9 mouse cellular contexts compared by ENCODE assay signal in genomic region chr7:28932421-28933041, GRCm38 (mm10). TPM values are rescaled to one million over a fixed set of nuclear protein-coding genes. Genes with fewer than 3 reads are reported as not detected.
DNase-seq lines count a peak whose midpoint lies in the region; ATAC-seq and TF ChIP-seq lines count a peak whose summit lies in the region.
"Had no signal": no experiment of that assay in that cellular context is flagged by ENCODE, and none has a peak within 500 bp of the region (broad histone marks: within the 10 kb centered on the region; RNA-seq: fewer than 3 reads in every experiment).

No protein-coding gene starts in this region.

- H3K4me1 ChIP-seq in CH12.LX (ENCODE audit: control insufficient read depth in 1 of 2, insufficient read depth in 2 of 2) = peaks cover 5 to 58% of the 10 kb centered on the region in 2 experiments
- peaks cover 84% of the 10 kb centered on the region for H3K4me1 ChIP-seq in heart, embryonic 13.5 days
- peaks cover 58% of the 10 kb centered on the region for H3K4me1 ChIP-seq in lung, embryonic 15.5 days
- H3K4me1 ChIP-seq in midbrain, embryonic 11.5 days (ENCODE audit: control insufficient read depth, insufficient read depth, low read length) = peaks cover 6% of the 10 kb centered on the region; the same call in 1 of the 2 replicates

- H3K36me3 ChIP-seq in CH12.LX (replicated peaks in 1 of 2; ENCODE audit: control insufficient read depth in 1 of 2, insufficient read depth in 1 of 2, low read length in 1 of 2) = peaks cover 0 to 67% of the 10 kb centered on the region in 2 experiments
- peaks cover 40% of the 10 kb centered on the region for H3K36me3 ChIP-seq in heart, embryonic 13.5 days
- no peaks in the 10 kb centered on the region for H3K36me3 ChIP-seq in lung, embryonic 15.5 days
- no peaks in the 10 kb centered on the region for H3K36me3 ChIP-seq in midbrain, embryonic 11.5 days (ENCODE audit: control insufficient read depth, insufficient read depth, low read length)

- TF ChIP-seq POLR2A in CH12.LX (IDR thresholded peaks at IDR 0.05; ENCODE audit: low read depth, low read length) = no peak

- no peak for TF ChIP-seq EP300 in CH12.LX (IDR thresholded peaks at IDR 0.05; ENCODE audit: low read length)

- in situ Hi-C loops in CH12.LX (cut with MboI; ENCODE audit: low pct_ligation_motif_present, low pct_unique_long_range_greater_than_20kb, low sequenced_read_pairs) = no loop called here

- H3K4me3 ChIP-seq in gastrocnemius, adult 2 months = no peak overlapping the region
- no peak overlapping the region for H3K4me3 ChIP-seq in CH12.LX (replicated peaks in 1 of 3; ENCODE audit: low read depth in 2 of 3, low read length in 2 of 3, poor library complexity in 1 of 3)
- H3K4me3 ChIP-seq in heart, embryonic 13.5 days = no peak overlapping the region
- H3K4me3 ChIP-seq in lung, embryonic 15.5 days = no peak overlapping the region
- no peak overlapping the region for H3K4me3 ChIP-seq in midbrain, embryonic 11.5 days (ENCODE audit: low read depth, low read length)

- WGBS in heart, embryonic 13.5 days = 61% methylated on average over 6 of the region's 6 CpGs
- WGBS in lung, embryonic 15.5 days = 57% methylated on average over 6 of the region's 6 CpGs
- WGBS in midbrain, embryonic 11.5 days = 85% methylated on average over 6 of the region's 6 CpGs

- intact Hi-C loops in gastrocnemius, adult 2 months (cut with DNase I) = no loop called here

- peak overlapping the region; percentile 49; the same call in 1 of the 2 replicates for H3K27ac ChIP-seq in gastrocnemius, adult 2 months
- no peak overlapping the region for H3K27ac ChIP-seq in CH12.LX (ENCODE audit: insufficient read depth, low read depth)
- H3K27ac ChIP-seq in heart, embryonic 13.5 days (replicated peaks) = peak overlapping the region; percentile 77
- H3K27ac ChIP-seq in lung, embryonic 15.5 days = peak overlapping the region; percentile 69
- H3K27ac ChIP-seq in midbrain, embryonic 11.5 days (ENCODE audit: low read depth, low read length) = no peak overlapping the region
- H3K27ac ChIP-seq: liver, embryonic 14.5 days had no signal

- H3K9me3 ChIP-seq in CH12.LX (replicated peaks; ENCODE audit: low read length) = no peaks in the 10 kb centered on the region
- H3K9me3 ChIP-seq in heart, embryonic 13.5 days = no peaks in the 10 kb centered on the region
- no peaks in the 10 kb centered on the region for H3K9me3 ChIP-seq in lung, embryonic 15.5 days
- no peaks in the 10 kb centered on the region for H3K9me3 ChIP-seq in midbrain, embryonic 11.5 days (ENCODE audit: control insufficient read depth, low read length)

- H3K9ac ChIP-seq in CH12.LX (ENCODE audit: insufficient read depth, low read depth) = no peak overlapping the region
- peak overlapping the region; percentile 30; the same call in 1 of the 2 replicates for H3K9ac ChIP-seq in heart, embryonic 13.5 days
- H3K9ac ChIP-seq in lung, embryonic 15.5 days = no peak overlapping the region
- no peak overlapping the region for H3K9ac ChIP-seq in midbrain, embryonic 11.5 days (ENCODE audit: low read length)
- H3K9ac ChIP-seq: liver, embryonic 14.5 days had no signal

- ATAC-seq in heart, embryonic 13.5 days (ENCODE audit: extremely low read depth, insufficient number of reproducible peaks, low FRiP score, low TSS enrichment) = no peak
- ATAC-seq in lung, embryonic 15.5 days (ENCODE audit: borderline replicate concordance, extremely low read depth, low FRiP score, low TSS enrichment) = peak; percentile 25; the same call in 1 of the 2 replicates
- no peak for ATAC-seq in midbrain, embryonic 11.5 days (ENCODE audit: low FRiP score)

- no peaks in the 10 kb centered on the region for H3K27me3 ChIP-seq in CH12.LX (replicated peaks)
- no peaks in the 10 kb centered on the region for H3K27me3 ChIP-seq in heart, embryonic 13.5 days (replicated peaks)
- no peaks in the 10 kb centered on the region for H3K27me3 ChIP-seq in lung, embryonic 15.5 days
- H3K27me3 ChIP-seq in midbrain, embryonic 11.5 days (ENCODE audit: control insufficient read depth, insufficient read depth, low read length) = no peaks in the 10 kb centered on the region

- peak; percentile 55 for DNase-seq in gastrocnemius, adult 2 months
- DNase-seq in gastrocnemius, postnatal 25 days = no peak
- DNase-seq in CH12.LX (ENCODE audit: extremely low read depth) = peak; percentile 57
- no peak for DNase-seq in right cerebral cortex, adult 2 months (ENCODE audit: low spot score in 2 of 2)
- no peak for DNase-seq in embryo, embryonic 10.5 days (ENCODE audit: low spot score)
- no peak for DNase-seq in midbrain, embryonic 11.5 days (ENCODE audit: low spot score, missing footprints)

- TF ChIP-seq RAD21 in CH12.LX (IDR thresholded peaks at IDR 0.05; ENCODE audit: low read depth, low read length) = no peak; the same call in 1 of the 2 replicates

- peaks cover 22% of the 10 kb centered on the region; the same call in 1 of the 2 replicates for H3K79me2 ChIP-seq in CH12.LX (replicated peaks; ENCODE audit: control insufficient read depth, extremely low read depth, insufficient read depth, poor library complexity, severe bottlenecking)

- H3K4me2 ChIP-seq in CH12.LX (ENCODE audit: insufficient read depth, low read depth, poor library complexity, severe bottlenecking) = no peak overlapping the region
- H3K4me2 ChIP-seq in heart, embryonic 13.5 days = no peak overlapping the region
- H3K4me2 ChIP-seq in lung, embryonic 15.5 days = no peak overlapping the region
- H3K4me2 ChIP-seq in midbrain, embryonic 11.5 days = no peak overlapping the region

- TF ChIP-seq CTCF in gastrocnemius, adult 2 months (IDR thresholded peaks at IDR 0.05) = no peak
- peak in 1 of 2 experiments; percentile 39; a peak in 2 of 4 replicates for TF ChIP-seq CTCF in CH12.LX (conservative IDR thresholded peaks at IDR 0.05 in 1 of 2, IDR thresholded peaks at IDR 0.05 in 1 of 2; ENCODE audit: low read depth in 2 of 2, low read length in 2 of 2)

- dilution Hi-C loops in CH12.LX (cut with MboI; ENCODE audit: extremely low pct_ligation_motif_present, extremely low pct_unique_long_range_greater_than_20kb, low sequenced_read_pairs) = no loop called here

TF ChIP-seq in CH12.LX, 34 proteins besides CTCF, POLR2A, EP300 and RAD21:
- TF ChIP-seq IRF4 (IDR thresholded peaks at IDR 0.05; ENCODE audit: low read depth, low read length) (no peak), ELF1 (IDR thresholded peaks at IDR 0.05; ENCODE audit: low read depth, low read length) (peak; percentile 43; the same call in 1 of the 2 replicates), ZKSCAN1 (IDR thresholded peaks at IDR 0.05; ENCODE audit: borderline replicate concordance, low read depth, low read length) (no peak)

RNA-seq across cellular contexts. Expression of gene Actn4, which starts 29.6 kb away (rescaled TPM):
- total RNA-seq in gastrocnemius, adult 2 months (2021) = 10 to 100 TPM; 27.1 to 40.2 TPM
- total RNA-seq in gastrocnemius, postnatal 25 days (2021) = 10 to 100 TPM; 36.7 to 45.8 TPM
- 62.9 and 63.4 TPM in 2 replicates for total RNA-seq in CH12.LX (2012; rRNA removed)
- 45.9 and 56.9 TPM in 2 replicates for total RNA-seq in CH12.LX (2014; rRNA removed)
- polyA plus RNA-seq in CH12.LX (2012; ENCODE audit: insufficient read length, low read depth) = 127 and 145 TPM in 2 replicates
- 259 and 266 TPM in 2 replicates for polyA plus RNA-seq in heart, embryonic 13.5 days (2015; fragmentation: Nextera tagmentation; extraction: Ambion mirVana)
- polyA plus RNA-seq in lung, embryonic 15.5 days (2015; fragmentation: Nextera tagmentation; extraction: Ambion mirVana) = 287 and 302 TPM in 2 replicates
- polyA plus RNA-seq in midbrain, embryonic 11.5 days (2014; fragmentation: Nextera tagmentation; extraction: Ambion mirVana) = 141 and 144 TPM in 2 replicates

RNA-seq across cellular contexts. Expression of gene Eif3k, which starts 49.1 kb away (rescaled TPM):
- 100 to 1,000 TPM; 122 to 141 TPM for total RNA-seq in gastrocnemius, adult 2 months (2021)
- 100 to 1,000 TPM; 116 to 137 TPM for total RNA-seq in gastrocnemius, postnatal 25 days (2021)
- total RNA-seq in CH12.LX (2012; rRNA removed) (513 and 551 TPM in 2 replicates), CH12.LX (2014; rRNA removed) (595 and 658 TPM in 2 replicates)
- 580 and 584 TPM in 2 replicates for polyA plus RNA-seq in CH12.LX (2012; ENCODE audit: insufficient read length, low read depth)
- polyA plus RNA-seq in heart, embryonic 13.5 days (2015; fragmentation: Nextera tagmentation; extraction: Ambion mirVana) = 257 and 300 TPM in 2 replicates
- polyA plus RNA-seq in lung, embryonic 15.5 days (2015; fragmentation: Nextera tagmentation; extraction: Ambion mirVana) = 360 and 364 TPM in 2 replicates
- polyA plus RNA-seq in midbrain, embryonic 11.5 days (2014; fragmentation: Nextera tagmentation; extraction: Ambion mirVana) = 392 and 400 TPM in 2 replicates

RNA-seq across cellular contexts. Expression of gene Map4k1, which starts 49.3 kb away (rescaled TPM):
- under 1 TPM; 0.25 to 0.33 TPM for total RNA-seq in gastrocnemius, adult 2 months (2021)
- under 1 TPM; 0.29 to 0.36 TPM for total RNA-seq in gastrocnemius, postnatal 25 days (2021)
- 183 and 195 TPM in 2 replicates for total RNA-seq in CH12.LX (2012; rRNA removed)
- total RNA-seq in CH12.LX (2014; rRNA removed) = 112 and 114 TPM in 2 replicates
- 395 and 401 TPM in 2 replicates for polyA plus RNA-seq in CH12.LX (2012; ENCODE audit: insufficient read length, low read depth)
- polyA plus RNA-seq in heart, embryonic 13.5 days (2015; fragmentation: Nextera tagmentation; extraction: Ambion mirVana) = 3.4 and 5.3 TPM in 2 replicates
- 7.4 and 9.8 TPM in 2 replicates for polyA plus RNA-seq in lung, embryonic 15.5 days (2015; fragmentation: Nextera tagmentation; extraction: Ambion mirVana)
- polyA plus RNA-seq in midbrain, embryonic 11.5 days (2014; fragmentation: Nextera tagmentation; extraction: Ambion mirVana) = 4.1 and 5.5 TPM in 2 replicates

RNA-seq across cellular contexts. Expression of gene Capn12, which starts 51.3 kb away (rescaled TPM):
- under 1 TPM; 0.15 to 0.28 TPM for total RNA-seq in gastrocnemius, adult 2 months (2021)
- under 1 TPM in 1 of 2 experiments, not detected in 1; 0.10 TPM for total RNA-seq in gastrocnemius, postnatal 25 days (2021)
- 0.17 TPM in 2 replicates for total RNA-seq in CH12.LX (2012; rRNA removed)
- not detected in 2 replicates for total RNA-seq in CH12.LX (2014; rRNA removed)
- polyA plus RNA-seq in CH12.LX (2012; ENCODE audit: insufficient read length, low read depth) = not detected in 2 replicates
- 0.15 and 0.38 TPM in 2 replicates for polyA plus RNA-seq in heart, embryonic 13.5 days (2015; fragmentation: Nextera tagmentation; extraction: Ambion mirVana)
- polyA plus RNA-seq in lung, embryonic 15.5 days (2015; fragmentation: Nextera tagmentation; extraction: Ambion mirVana) = 0.29 and 0.42 TPM in 2 replicates
- polyA plus RNA-seq in midbrain, embryonic 11.5 days (2014; fragmentation: Nextera tagmentation; extraction: Ambion mirVana) = 0.17 and 0.42 TPM in 2 replicates

Comparison
In these comparisons a context has a peak if more than half of its experiments do, and no peak if none do; other contexts are left out.
1. DNase-seq: peak in gastrocnemius, adult 2 months (single experiment) and CH12.LX (single experiment); none in gastrocnemius, postnatal 25 days (single experiment), right cerebral cortex, adult 2 months (0 of 2), embryo, embryonic 10.5 days (single experiment) and midbrain, embryonic 11.5 days (single experiment).
2. H3K27ac ChIP-seq: peak in gastrocnemius, adult 2 months (single experiment), heart, embryonic 13.5 days (single experiment) and lung, embryonic 15.5 days (single experiment); none in CH12.LX (single experiment) and midbrain, embryonic 11.5 days (single experiment).
3. RNA of gene Map4k1, which starts 49.3 kb away (polyA plus RNA-seq): 395 to 401 TPM in CH12.LX; 7.4 to 9.8 TPM in lung, embryonic 15.5 days, 3.4 to 5.3 TPM in heart, embryonic 13.5 days and 4.1 to 5.5 TPM in midbrain, embryonic 11.5 days; every median in the first group is over 10 times any median in the second.